Mouse (Mus musculus) megakaryocyte, embryonic 14.5 days (primary cell): ENCODE results near the gene Adamtsl1.

Source experiments
- FLI1 ChIP-seq: IDR thresholded peaks from 2 replicates; pipeline ENCODE4 v1.6.1; 2012; ENCODE audit warnings: low read length, inconsistent platforms, mixed read lengths
- GATA1 ChIP-seq: IDR thresholded peaks from 3 replicates; pipeline ENCODE4 v1.6.1; 2012; ENCODE audit warnings: mixed read lengths, low read length, inconsistent platforms, borderline replicate concordance

GRCm38 (mm10) chr4:85588928-85589327 lies 75.0 kb downstream of the Adamtsl1 start:
- no peak for TF ChIP-seq GATA1
- no peak for TF ChIP-seq FLI1
